Mouse (Mus musculus) forebrain, embryonic 10.5 days (tissue): ENCODE measurements around the gene Vwce. TPM values are rescaled to one million over a fixed set of nuclear protein-coding genes. Genes with fewer than 3 reads are reported as not detected.

Source experiments
- DNase-seq: peaks from one replicate; pipeline ENCODE4 v3.0.0-alpha.2; 2017; ENCODE audit warnings: low spot score; ENCODE audit errors: extremely low spot score
- H3K27ac ChIP-seq: fragments of 300-500 bp; sonication (generic); 2 replicates; pipeline ENCODE4 v1.5.1; 2016; ENCODE audit warnings: mild to moderate bottlenecking
- H3K27me3 ChIP-seq: fragments of 300-500 bp; sonication (generic); 2 replicates; pipeline ENCODE4 v1.6.1; 2016; ENCODE audit warnings: mild to moderate bottlenecking; ENCODE audit not compliant: poor library complexity, severe bottlenecking
- H3K36me3 ChIP-seq: fragments of 300-500 bp; sonication (generic); replicated peaks from 2 replicates; pipeline ENCODE4 v1.6.1; 2016; ENCODE audit warnings: mild to moderate bottlenecking, moderate library complexity
- H3K4me1 ChIP-seq: fragments of 300-500 bp; sonication (generic); 2 replicates; pipeline ENCODE4 v1.6.1; 2016
- H3K4me3 ChIP-seq: fragments of 300-500 bp; sonication (generic); 2 replicates; pipeline ENCODE4 v1.5.1; 2016; ENCODE audit warnings: mild to moderate bottlenecking, moderate library complexity
- H3K9me3 ChIP-seq: fragments of 300-500 bp; sonication (generic); 2 replicates; pipeline ENCODE4 v1.6.1; 2016; ENCODE audit warnings: mild to moderate bottlenecking, moderate library complexity
- WGBS: fragments of 180-500 bp; shearing (Covaris S2); methylation state at CpG from one replicate; pipeline ENCODE4 v1.1.7; 2016; 5-methylcytosine and 5-hydroxymethylcytosine counted together
- polyA plus RNA-seq: library from polyadenylated mRNA; unstranded; fragments of >200 nt; fragmentation: Nextera tagmentation; extraction: Ambion mirVana; gene quantifications from 2 replicates; pipeline ENCODE4 v1.2.1, GENCODE M21; 2016

Vwce gene
- polyA plus RNA-seq, 1 experiment from 2014 or later = 0.38 TPM

DNA sequence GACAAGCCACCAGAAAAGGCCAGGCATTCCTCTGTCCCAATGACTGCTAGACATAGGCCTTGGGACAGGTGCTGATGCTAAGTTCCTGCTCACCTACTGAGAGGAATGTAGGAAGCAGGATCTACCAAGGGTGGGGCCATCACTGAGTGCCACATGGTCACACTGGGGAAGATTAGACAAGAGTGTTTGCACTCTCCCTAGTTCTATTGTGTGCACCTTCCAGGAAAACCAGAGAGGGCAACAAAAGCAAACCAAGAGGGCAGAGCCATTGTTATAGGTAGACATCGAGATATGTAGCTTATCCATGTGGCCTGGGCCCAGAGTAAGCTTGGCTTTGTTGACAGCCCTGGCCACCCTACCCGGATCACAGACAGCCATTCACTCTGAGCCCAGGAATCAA, 51.7 kb downstream of the Vwce start:
- WGBS = 79% methylated on average over 2 of the region's 2 CpGs
- Histone ChIP-seq H3K4me3 (no peak overlapping the region), H3K9me3 (no peaks in the 10 kb centered on the region), H3K4me1 (peaks cover 26% of the 10 kb centered on the region), H3K27me3 (no peaks in the 10 kb centered on the region), H3K36me3 (no peaks in the 10 kb centered on the region), H3K27ac (no peak overlapping the region)
- no peak for DNase-seq

DNA sequence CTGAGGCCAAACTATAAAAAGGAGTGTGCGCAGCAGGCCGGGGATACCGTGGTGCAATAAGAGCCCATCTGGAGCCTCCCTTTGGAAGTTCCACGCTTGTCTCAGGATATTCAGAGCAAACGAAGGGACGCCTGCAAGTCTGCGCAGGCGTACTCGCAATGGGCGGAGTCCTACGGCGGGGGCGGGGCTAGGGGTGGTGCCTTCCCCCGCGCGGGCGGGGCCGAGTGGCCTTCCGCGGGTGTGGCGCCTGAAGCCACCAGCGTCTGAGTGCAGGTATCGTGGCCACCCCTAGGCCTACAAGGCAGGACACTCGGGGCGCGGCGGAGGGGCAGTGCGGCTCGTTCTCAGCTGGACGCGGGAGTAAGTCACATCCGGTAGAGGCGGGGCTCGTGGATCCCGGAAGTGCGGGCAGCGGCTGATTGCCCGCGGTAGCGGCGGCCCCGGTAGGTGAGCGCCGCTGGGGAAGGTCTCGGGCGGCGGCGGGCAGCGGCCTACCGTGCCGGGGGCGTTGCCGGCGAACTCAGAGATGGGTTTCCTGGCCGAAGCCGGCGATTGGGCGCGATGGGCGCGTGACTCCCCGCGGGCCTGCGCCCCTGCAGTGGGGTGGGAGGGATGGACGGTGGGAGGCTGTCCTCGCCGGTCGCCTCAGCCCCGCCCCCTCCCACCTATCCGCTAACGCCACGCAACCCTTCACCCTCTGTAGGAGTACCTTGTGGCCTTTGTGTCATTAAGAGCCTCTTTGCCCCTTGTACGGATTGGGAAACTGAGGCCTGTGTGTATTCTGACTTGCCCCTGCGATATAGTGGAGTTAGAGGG, 54.7 kb downstream of the Vwce start, which contains the start of gene Vps37c:
TSS of gene Vps37c (plus strand) at position 199 of the 816 bp plus-strand sequence.
- no peaks in the 10 kb centered on the region for H3K36me3 ChIP-seq
- H3K4me1 ChIP-seq = peaks cover 28% of the 10 kb centered on the region
- peak; percentile 93 for DNase-seq
- no peaks in the 10 kb centered on the region for H3K9me3 ChIP-seq
- H3K4me3 ChIP-seq = peak within 1 kb of the TSS; percentile 71
- peak within 1 kb of the TSS; percentile 96 for H3K27ac ChIP-seq
- under 1% methylated on average over 73 of the region's 74 CpGs for WGBS
- H3K27me3 ChIP-seq = no peaks in the 10 kb centered on the region

DNA sequence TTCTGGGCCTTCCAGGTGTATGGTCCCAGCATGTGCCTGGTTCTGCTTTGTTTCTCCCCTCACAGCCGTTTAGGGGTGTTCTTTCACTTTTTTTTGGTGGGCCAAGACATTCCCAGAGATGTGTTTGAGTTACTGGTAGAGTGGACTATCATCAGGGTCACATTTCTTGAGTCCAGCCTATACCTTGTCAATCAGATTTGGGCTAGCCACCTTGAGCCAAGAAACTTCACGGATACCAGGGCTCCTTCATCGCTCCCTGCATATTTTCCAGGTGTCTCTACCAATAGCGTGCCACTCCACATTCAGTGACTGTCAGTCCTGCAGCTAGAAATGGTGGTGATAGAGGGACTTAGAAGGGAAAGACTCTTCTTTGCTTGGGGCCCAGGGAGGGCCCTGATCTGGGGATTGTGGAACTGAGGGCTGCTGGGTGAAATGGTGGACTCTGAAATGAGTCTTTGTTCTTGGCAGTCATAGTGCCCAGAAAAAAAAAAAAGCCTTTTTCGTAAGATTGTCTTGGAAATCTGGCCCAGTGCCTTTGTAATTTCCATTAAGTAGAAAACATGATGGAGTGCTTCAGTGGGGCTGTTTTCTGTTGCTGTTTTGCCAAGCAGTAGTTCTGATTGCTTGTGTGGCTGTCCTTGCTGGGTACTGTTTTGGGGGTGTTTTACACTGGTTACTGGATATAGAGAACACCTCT, 55.6 kb downstream of the Vwce start:
- H3K27ac ChIP-seq = peak overlapping the region; percentile 96
- no peaks in the 10 kb centered on the region for H3K36me3 ChIP-seq
- no peak for DNase-seq
- H3K9me3 ChIP-seq = no peaks in the 10 kb centered on the region
- peak overlapping the region; percentile 71 for H3K4me3 ChIP-seq
- 71% methylated on average over 5 of the region's 5 CpGs for WGBS
- H3K27me3 ChIP-seq = no peaks in the 10 kb centered on the region
- peaks cover 28% of the 10 kb centered on the region for H3K4me1 ChIP-seq

DNA sequence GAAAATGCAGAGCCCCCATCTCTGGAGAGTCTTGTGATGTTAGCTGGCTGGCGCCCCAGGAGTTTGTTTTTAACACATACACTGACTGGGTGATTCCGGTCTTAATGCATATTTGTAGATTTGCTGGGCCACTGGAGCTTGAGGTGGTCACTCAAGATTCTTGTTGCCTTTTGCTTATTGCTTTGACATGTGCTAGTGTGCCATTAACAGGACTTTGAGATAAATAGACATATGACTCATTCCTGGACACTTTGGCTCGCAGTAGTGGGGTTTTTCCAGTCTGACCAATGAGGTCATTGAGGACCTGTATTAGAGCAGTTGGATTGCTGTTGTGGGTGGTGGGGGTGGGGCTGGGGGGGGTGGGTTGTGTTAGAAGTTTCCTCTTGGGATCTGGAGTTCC, 56.3 kb downstream of the Vwce start:
- Histone ChIP-seq H3K36me3 (no peaks in the 10 kb centered on the region), H3K4me3 (peak overlapping the region; percentile 71; the same call in 1 of the 2 replicates), H3K27me3 (no peaks in the 10 kb centered on the region), H3K9me3 (no peaks in the 10 kb centered on the region), H3K4me1 (peaks cover 31% of the 10 kb centered on the region), H3K27ac (no peak overlapping the region)
- DNase-seq = no peak
- 91% methylated on average over 3 of the region's 3 CpGs for WGBS

DNA sequence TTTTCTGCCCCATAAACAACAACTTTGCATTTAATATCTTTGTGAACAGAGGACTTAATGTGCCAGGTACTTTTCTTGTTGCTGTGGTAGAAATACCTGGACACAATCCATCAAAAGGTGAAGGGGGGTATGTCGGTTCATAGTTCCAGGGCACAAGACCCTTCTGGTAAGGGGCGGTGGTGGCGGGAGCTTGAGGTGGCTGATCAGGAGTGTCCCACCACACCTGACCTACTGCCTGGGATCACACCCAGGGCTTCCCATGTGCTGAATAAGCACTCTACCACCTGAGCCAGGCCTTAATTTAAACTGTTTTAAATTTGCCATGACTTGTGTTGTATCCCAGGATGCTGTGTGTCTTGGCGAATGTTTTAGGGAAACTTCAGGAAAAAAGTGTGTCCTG, 57.1 kb downstream of the Vwce start:
- Histone ChIP-seq H3K27me3 (no peaks in the 10 kb centered on the region), H3K4me1 (peaks cover 39% of the 10 kb centered on the region), H3K4me3 (no peak overlapping the region), H3K36me3 (no peaks in the 10 kb centered on the region), H3K27ac (no peak overlapping the region), H3K9me3 (no peaks in the 10 kb centered on the region)
- no peak for DNase-seq
- WGBS = 94% methylated on average over 4 of the region's 4 CpGs

DNA sequence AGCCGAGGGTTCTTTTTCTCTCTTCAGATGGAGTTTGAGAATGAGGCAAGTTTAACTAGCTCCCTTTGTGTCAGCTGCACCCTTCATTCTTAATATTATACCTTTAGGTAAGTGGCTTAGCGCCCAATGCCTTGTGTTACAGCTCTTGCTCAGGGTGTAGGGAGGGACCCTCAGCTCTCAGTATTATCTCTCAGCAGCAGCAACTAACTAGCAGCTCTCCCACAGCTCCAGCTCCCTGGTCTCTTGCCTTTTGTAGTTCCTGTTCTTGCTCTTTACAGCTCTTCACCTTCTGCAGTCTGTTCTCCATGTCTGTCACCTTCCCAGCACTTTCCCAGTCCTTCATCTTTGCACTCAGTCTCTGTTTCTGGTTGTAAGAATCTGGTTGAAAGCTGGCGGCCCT, 57.6 kb downstream of the Vwce start:
- no peak overlapping the region for H3K4me3 ChIP-seq
- 73% methylated on average over 3 of the region's 3 CpGs for WGBS
- no peak for DNase-seq
- no peak overlapping the region for H3K27ac ChIP-seq
- no peaks in the 10 kb centered on the region for H3K27me3 ChIP-seq
- H3K36me3 ChIP-seq = no peaks in the 10 kb centered on the region
- H3K4me1 ChIP-seq = peaks cover 42% of the 10 kb centered on the region
- H3K9me3 ChIP-seq = no peaks in the 10 kb centered on the region

DNA sequence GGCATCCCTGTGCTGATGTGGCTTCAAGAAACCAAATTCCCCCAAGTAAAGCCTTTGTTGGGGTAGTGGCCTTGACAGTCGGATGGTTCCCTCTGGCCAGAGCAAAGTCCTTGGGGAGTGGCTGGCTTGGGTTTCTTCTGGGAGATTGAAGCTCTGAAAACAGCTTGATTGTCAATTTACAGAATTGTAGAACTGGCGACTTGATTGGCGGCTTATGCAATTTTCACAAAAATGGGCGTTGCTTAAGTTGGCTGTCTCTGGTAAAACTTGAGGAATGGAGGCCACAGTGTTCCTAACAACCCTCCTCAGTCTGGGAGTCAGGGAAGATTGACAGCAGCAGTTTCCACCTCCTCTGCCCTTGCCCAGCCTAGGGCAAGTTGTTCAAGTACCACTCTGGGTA, 58.3 kb downstream of the Vwce start:
- peaks cover 46% of the 10 kb centered on the region for H3K4me1 ChIP-seq
- no peak overlapping the region for H3K4me3 ChIP-seq
- 90% methylated on average over 4 of the region's 4 CpGs for WGBS
- no peak for DNase-seq
- no peaks in the 10 kb centered on the region for H3K9me3 ChIP-seq
- H3K27me3 ChIP-seq = no peaks in the 10 kb centered on the region
- no peaks in the 10 kb centered on the region for H3K36me3 ChIP-seq
- H3K27ac ChIP-seq = no peak overlapping the region

DNA sequence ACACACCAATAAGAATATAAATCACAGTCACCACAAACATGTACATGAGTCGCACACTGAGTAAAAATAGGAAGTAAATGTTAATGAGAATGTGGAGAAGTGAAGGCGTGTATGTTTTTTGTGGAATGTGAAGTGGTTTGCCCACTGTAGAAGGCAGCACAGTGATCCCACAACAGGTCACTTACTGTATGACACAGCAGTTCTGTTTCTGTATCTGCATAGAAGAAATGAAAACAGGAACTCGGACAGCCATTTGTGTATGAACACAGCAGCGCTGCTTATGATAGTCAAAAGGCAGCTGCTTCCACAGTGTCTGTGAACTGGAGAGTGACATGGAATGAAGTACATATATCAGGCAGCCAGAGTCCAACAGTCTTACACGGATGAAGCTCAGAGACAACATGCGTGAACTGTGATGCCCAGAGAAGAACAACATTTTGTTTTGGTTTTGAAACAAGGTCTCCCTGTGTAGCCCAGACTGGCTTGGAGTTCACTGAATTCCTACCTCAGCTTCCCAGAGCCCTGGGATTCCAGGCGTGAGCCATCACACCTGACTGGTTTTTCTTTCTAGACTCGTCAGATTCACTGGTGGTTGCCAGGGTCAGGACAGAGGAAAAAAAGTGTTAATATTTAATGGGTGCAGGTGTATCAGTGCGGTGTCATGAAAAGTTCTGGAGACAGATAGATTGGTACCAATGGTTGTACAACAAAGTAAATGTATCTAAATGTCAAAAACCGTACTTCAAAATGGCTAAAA, 60.1 kb downstream of the Vwce start:
- no peaks in the 10 kb centered on the region for H3K27me3 ChIP-seq
- H3K9me3 ChIP-seq = no peaks in the 10 kb centered on the region
- no peak overlapping the region for H3K4me3 ChIP-seq
- WGBS = 91% methylated on average over 10 of the region's 10 CpGs
- no peaks in the 10 kb centered on the region for H3K36me3 ChIP-seq
- no peak for DNase-seq
- peaks cover 53% of the 10 kb centered on the region for H3K4me1 ChIP-seq
- no peak overlapping the region for H3K27ac ChIP-seq

DNA sequence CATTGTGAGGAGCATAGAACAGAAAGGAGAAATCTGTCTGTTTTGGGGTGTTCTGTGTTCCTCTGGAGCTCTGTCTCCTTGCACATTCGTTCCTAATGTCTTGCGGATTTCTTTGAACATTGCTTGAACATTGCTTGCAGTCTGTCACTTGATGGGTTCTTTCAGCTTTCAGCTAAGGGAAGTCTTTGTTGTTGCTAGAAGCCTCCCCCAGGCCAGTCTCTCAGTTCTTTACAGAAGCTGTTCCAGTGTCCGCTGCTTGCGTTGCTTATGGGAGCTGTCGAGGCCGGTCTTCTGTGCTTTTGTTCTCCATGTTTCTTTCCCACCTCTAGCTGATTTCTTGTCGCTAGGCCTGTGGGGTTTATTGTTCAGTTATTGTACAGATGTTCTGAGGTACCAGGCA, 61.8 kb downstream of the Vwce start:
- Histone ChIP-seq H3K4me1 (peaks cover 53% of the 10 kb centered on the region), H3K9me3 (no peaks in the 10 kb centered on the region), H3K36me3 (no peaks in the 10 kb centered on the region), H3K27ac (peak overlapping the region; percentile 71), H3K27me3 (no peaks in the 10 kb centered on the region), H3K4me3 (no peak overlapping the region)
- no peak for DNase-seq
- WGBS = 33% methylated on average over 7 of the region's 7 CpGs

DNA sequence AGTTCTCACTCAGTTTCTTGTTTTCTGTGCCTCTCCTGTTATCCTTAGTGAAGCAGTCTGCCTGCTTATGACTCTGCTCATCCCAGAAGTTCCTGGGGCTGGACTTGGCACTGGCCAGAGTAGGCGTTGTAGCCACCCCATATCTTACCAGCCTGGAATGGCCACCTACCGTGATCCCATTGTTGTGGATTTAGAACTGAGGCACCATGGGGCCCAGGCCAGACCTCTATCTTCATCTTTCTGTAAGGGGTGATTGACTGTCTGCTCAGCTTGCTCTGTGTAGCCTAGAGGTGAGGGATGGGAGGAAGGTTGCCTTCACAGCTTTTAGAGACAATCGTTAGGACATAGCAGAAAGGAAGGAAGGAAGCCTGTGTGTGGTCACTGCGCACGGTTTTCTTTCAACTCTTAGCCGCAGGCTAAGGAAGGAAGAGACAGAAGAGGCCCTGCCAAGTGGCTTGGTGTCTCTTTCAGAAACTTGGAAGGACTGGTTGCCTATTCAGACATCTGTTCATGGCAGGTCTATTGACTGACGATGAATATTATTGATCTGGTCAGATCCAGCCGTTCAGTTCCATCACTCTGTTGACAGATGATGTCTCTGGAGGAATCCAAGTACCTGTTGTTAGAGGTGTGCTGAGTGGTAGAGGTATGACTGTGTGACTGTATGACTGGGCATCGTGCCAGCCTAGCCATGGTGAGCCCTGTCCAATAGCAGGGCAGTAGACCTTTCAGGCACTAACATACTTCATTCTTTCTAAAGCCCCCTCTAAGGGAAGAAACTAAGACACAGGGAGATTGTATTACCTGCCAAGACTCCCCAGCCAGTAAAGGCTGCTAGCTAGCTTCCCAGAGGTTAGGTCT, 64.3 kb downstream of the Vwce start:
- Histone ChIP-seq H3K9me3 (no peaks in the 10 kb centered on the region), H3K4me3 (no peak overlapping the region), H3K4me1 (peaks cover 65% of the 10 kb centered on the region), H3K27ac (peak overlapping the region; percentile 40), H3K27me3 (no peaks in the 10 kb centered on the region), H3K36me3 (no peaks in the 10 kb centered on the region)
- WGBS = 80% methylated on average over 9 of the region's 9 CpGs
- DNase-seq = no peak

DNA sequence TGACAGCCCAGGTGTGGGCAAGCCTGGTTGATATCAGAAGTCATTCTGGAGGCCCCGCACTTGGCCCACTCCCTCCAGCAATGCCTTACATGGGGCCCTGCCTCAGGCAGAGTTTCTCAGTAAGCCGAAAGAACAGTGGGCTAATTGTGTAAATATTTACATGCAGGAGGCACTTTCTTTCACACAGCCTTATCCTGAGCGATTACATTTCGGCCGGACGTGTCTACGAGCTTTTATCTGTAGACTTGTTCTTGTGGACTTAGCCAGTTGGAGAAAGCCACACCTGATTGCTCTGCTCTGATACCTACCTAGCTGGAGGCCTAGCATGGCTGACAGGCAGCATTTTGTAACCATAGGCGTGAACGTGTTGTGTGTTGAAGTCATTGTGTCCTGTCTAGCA, 65.8 kb downstream of the Vwce start:
- peaks cover 65% of the 10 kb centered on the region for H3K4me1 ChIP-seq
- 0 out of 2 replicates have a peak overlapping the region, but pooled peaks have one; percentile 58 for H3K27ac ChIP-seq
- no peak for DNase-seq
- no peaks in the 10 kb centered on the region for H3K27me3 ChIP-seq
- no peaks in the 10 kb centered on the region for H3K9me3 ChIP-seq
- no peak overlapping the region for H3K4me3 ChIP-seq
- H3K36me3 ChIP-seq = no peaks in the 10 kb centered on the region
- 80% methylated on average over 9 of the region's 9 CpGs for WGBS
